Mouse (Mus musculus): ENCODE results near the gene Ubac1. TPM values are rescaled to one million over a fixed set of nuclear protein-coding genes. Genes with fewer than 3 reads are reported as not detected.

The Ubac1 gene
- polyA plus RNA-seq, 1 experiment, result 75.9 TPM

DNA sequence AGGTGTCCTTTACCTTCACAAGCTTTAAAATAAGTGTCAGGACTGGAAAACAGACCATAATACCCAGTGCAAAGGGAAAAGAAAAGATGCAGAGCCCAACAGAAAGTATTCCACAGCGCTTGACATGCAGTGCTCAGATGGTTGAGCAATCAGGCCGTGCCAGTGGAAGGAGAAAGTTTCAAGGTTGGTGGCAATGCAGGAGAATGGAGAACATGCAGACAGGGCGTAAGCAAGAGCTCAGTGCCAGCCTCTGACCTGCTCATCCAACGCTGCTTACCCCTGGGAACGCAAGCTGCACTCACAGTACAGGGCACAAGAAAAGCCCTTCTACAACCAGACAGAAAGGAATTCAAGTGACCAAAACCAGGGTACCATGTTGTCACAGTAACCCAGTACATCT, 20.4 kb downstream of the Ubac1 start:
- Histone ChIP-seq H3K4me1 (ENCODE audit: control insufficient read depth, insufficient read depth, insufficient read length, low read length) (no peaks in the 10 kb centered on the region), H3K4me3 (ENCODE audit: insufficient read depth, low read depth, low read length) (no peak overlapping the region), H3K27ac (replicated peaks; ENCODE audit: low read depth, low read length) (no peak overlapping the region)

DNA sequence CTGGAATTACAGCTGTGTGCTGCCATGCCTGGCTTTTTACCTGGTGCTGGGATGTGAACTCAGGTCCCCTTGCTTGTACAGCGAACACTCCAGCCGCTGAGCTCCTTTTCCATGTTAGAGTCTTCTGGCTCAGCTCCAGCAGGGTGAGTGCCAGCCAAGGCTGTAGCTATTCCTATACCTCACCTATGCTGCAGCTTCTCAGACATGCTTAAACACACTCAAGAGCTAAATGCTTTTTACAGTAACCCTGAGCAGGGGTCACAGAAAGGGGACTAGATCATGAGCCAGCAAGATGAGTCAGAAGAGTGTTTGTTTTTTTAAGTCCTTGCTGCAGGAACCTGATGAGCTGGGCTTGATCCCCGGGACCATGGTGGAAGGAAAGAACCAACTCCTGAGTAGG, 23.8 kb downstream of the Ubac1 start:
- Histone ChIP-seq H3K27ac (replicated peaks; ENCODE audit: low read depth, low read length) (no peak overlapping the region), H3K4me3 (ENCODE audit: insufficient read depth, low read depth, low read length) (no peak overlapping the region), H3K4me1 (ENCODE audit: control insufficient read depth, insufficient read depth, insufficient read length, low read length) (no peaks in the 10 kb centered on the region)

DNA sequence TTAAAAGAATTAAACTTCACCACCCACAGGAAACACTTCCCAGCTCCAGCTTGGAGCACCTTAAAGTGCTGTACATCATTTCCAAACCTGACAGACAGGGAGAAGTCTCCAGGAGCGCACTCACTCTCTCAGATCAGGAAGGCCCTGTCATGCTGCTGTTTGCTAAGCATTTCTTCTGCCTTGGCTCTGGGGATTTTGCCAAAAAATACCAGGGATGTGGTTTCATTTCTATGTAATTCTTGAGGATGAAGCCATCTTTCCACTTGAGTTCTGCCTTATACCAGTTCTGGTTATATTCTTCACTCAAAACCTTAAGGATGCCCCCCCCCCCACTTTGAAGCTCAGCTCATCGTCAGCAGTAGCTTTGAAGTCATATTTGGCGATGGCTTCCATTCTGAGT, 26.8 kb downstream of the Ubac1 start:
- H3K4me3 ChIP-seq (ENCODE audit: insufficient read depth, low read depth, low read length), result no peak overlapping the region
- no peaks in the 10 kb centered on the region for H3K4me1 ChIP-seq (ENCODE audit: control insufficient read depth, insufficient read depth, insufficient read length, low read length)
- H3K27ac ChIP-seq (replicated peaks; ENCODE audit: low read depth, low read length), result no peak overlapping the region

GRCm38 (mm10) chr2:25992285-25992684, 29.3 kb downstream of the Ubac1 start:
- H3K4me1 ChIP-seq (ENCODE audit: control insufficient read depth, insufficient read depth, insufficient read length, low read length), result no peaks in the 10 kb centered on the region
- H3K27ac ChIP-seq (replicated peaks; ENCODE audit: low read depth, low read length), result no peak overlapping the region
- H3K4me3 ChIP-seq (ENCODE audit: insufficient read depth, low read depth, low read length), result no peak overlapping the region

GRCm38 (mm10) chr2:25989651-25990050, 31.9 kb downstream of the Ubac1 start:
- Histone ChIP-seq H3K4me3 (ENCODE audit: insufficient read depth, low read depth, low read length) (no peak overlapping the region), H3K4me1 (ENCODE audit: control insufficient read depth, insufficient read depth, insufficient read length, low read length) (no peaks in the 10 kb centered on the region), H3K27ac (replicated peaks; ENCODE audit: low read depth, low read length) (no peak overlapping the region)

- no peak overlapping the region for H3K27ac ChIP-seq (replicated peaks; ENCODE audit: low read depth, low read length)
- H3K4me1 ChIP-seq (ENCODE audit: control insufficient read depth, insufficient read depth, insufficient read length, low read length), result no peaks in the 10 kb centered on the region
- H3K4me3 ChIP-seq (ENCODE audit: insufficient read depth, low read depth, low read length), result no peak overlapping the region
Observed at GRCm38 (mm10) chr2:25987817-25988216, 33.7 kb downstream of the Ubac1 start.

DNA sequence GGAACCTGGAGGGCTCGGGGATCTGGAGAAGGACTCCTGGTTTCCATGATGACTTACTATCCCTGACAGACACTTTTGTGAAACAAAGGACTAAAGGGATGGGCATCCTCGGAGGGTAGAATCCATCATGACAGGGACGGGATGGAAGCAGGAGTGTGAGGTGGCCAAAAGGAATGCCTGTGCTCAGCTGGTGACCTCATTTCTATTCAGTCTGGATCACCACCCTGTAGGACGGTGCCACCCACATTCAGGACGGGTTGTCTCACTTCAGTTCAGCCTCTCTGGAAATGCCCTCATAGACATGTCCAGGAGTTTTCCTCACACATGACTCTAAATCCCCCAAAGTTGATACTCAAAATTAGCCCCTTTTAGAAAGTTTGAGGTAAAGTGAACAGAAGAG, 34.9 kb downstream of the Ubac1 start:
- Histone ChIP-seq H3K4me3 (ENCODE audit: insufficient read depth, low read depth, low read length) (no peak overlapping the region), H3K4me1 (ENCODE audit: control insufficient read depth, insufficient read depth, insufficient read length, low read length) (peaks cover 5% of the 10 kb centered on the region), H3K27ac (replicated peaks; ENCODE audit: low read depth, low read length) (no peak overlapping the region)

GRCm38 (mm10) chr2:25983159-25983907, 38.2 kb downstream of the Ubac1 start, which contains the start of gene Camsap1:
Gene Camsap1 (minus strand): TSS chr2:25983282.
- peaks cover 5% of the 10 kb centered on the region for H3K4me1 ChIP-seq (ENCODE audit: control insufficient read depth, insufficient read depth, insufficient read length, low read length)
- no peak within 1 kb of the TSS for H3K27ac ChIP-seq (replicated peaks; ENCODE audit: low read depth, low read length)
- H3K4me3 ChIP-seq (ENCODE audit: insufficient read depth, low read depth, low read length), result peak within 1 kb of the TSS; percentile 73

DNA sequence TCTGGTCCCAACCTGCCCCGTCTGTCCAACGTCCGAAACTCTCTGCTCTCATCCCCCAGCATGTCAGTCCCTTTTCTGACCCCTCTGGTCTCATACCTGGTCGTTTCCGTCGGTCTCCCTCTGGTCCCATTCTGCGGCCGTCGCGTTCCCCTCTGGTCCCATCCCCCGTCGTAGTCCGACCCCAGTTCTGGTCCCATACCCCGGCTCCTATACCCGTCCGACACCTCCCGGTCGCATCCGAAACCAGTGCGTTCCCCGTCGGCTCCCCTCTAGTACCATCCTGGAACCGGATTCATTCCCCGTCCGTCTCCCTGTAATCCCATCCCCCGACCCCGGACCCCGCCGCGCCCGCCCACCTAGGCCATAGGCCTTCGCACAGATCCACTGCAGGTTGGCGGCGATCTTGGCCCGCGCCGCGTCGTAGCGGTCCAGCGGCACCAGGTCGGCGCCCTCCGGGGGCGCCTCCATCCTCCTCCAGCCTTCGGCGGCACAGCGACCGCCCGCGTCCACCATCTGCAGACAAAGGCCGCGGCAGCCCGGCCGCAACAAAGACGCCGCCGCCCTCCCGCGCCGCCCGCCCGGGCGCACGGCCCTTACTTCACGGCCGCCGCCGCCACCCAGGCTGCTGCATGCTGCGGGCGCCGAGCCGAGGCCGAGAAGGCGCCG, 39.0 kb downstream of the Ubac1 start:
- H3K4me1 ChIP-seq (ENCODE audit: control insufficient read depth, insufficient read depth, insufficient read length, low read length), result peaks cover 10% of the 10 kb centered on the region
- peak overlapping the region; percentile 73 for H3K4me3 ChIP-seq (ENCODE audit: insufficient read depth, low read depth, low read length)
- no peak overlapping the region for H3K27ac ChIP-seq (replicated peaks; ENCODE audit: low read depth, low read length)

DNA sequence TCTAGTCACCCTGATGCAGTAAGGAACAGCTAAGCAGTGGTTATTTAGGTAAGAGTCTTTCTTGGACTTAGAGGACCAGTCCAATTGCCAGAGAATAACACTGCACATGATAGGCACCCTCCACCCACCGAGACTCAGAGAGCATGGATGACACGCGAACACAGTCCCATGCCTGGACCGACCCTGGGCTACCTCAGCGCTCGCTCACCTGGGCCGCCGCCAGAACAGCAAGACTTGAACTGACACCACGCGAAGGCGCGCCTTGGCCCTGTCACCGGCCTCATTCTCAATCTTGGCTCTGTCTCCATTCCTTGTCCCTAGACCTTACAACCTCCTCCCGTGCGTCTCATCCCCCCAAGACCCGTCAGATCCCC, 39.5 kb downstream of the Ubac1 start:
- H3K4me1 ChIP-seq (ENCODE audit: control insufficient read depth, insufficient read depth, insufficient read length, low read length), result peaks cover 10% of the 10 kb centered on the region
- H3K4me3 ChIP-seq (ENCODE audit: insufficient read depth, low read depth, low read length), result peak overlapping the region; percentile 73
- no peak overlapping the region for H3K27ac ChIP-seq (replicated peaks; ENCODE audit: low read depth, low read length)

DNA sequence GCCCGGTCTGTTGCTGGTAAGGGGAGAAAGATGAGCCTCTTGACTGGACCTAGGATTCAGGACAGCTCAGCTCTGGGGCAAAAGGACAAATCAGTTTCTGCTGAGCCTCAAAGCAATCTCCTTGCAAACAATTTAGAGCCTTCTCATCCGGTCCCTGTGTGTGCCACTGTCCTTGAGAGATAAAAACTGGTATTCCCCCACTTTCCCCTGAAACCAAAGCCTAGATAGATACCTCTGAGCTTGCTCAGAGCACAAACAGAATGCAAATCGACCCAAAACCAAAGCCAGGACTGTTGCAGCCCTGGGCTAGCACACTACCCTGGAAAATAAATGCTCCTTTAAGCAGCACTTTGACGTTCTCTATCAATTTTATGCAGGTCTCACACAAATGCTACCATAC, 42.5 kb downstream of the Ubac1 start:
- H3K27ac ChIP-seq (replicated peaks; ENCODE audit: low read depth, low read length), result no peak overlapping the region
- peaks cover 10% of the 10 kb centered on the region for H3K4me1 ChIP-seq (ENCODE audit: control insufficient read depth, insufficient read depth, insufficient read length, low read length)
- no peak overlapping the region for H3K4me3 ChIP-seq (ENCODE audit: insufficient read depth, low read depth, low read length)

DNA sequence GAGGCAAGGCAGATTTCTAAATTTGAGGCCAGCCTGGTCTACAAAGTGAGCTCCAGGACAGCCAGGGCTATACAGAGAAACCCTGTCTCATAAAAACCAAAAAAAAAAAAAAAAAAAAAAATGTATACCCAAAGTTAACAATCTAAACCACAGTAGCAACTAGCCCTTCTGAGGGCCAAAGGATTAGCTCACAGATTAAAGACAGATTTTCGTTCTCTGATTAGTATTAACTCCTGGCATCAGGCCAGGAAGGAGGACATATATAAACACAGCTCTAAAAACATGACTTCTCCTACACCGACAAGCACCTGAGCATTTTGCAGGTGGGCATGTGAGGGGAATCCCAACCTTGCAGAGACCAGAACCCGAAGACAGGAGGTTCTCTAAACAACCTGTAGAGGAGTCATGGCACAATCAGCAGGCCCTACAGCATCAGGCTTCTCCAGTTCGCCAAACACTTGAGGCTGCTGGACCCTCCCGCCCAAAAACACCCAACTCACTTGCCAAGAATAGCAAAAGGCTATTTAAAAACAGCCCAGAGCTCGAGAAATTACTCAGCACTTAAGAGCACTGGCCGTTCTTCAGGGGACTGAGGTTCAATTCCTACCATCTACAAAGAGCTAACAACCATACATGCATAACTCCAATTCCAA, 43.8 kb downstream of the Ubac1 start:
- Histone ChIP-seq H3K27ac (replicated peaks; ENCODE audit: low read depth, low read length) (no peak overlapping the region), H3K4me3 (ENCODE audit: insufficient read depth, low read depth, low read length) (no peak overlapping the region), H3K4me1 (ENCODE audit: control insufficient read depth, insufficient read depth, insufficient read length, low read length) (peaks cover 10% of the 10 kb centered on the region)

DNA sequence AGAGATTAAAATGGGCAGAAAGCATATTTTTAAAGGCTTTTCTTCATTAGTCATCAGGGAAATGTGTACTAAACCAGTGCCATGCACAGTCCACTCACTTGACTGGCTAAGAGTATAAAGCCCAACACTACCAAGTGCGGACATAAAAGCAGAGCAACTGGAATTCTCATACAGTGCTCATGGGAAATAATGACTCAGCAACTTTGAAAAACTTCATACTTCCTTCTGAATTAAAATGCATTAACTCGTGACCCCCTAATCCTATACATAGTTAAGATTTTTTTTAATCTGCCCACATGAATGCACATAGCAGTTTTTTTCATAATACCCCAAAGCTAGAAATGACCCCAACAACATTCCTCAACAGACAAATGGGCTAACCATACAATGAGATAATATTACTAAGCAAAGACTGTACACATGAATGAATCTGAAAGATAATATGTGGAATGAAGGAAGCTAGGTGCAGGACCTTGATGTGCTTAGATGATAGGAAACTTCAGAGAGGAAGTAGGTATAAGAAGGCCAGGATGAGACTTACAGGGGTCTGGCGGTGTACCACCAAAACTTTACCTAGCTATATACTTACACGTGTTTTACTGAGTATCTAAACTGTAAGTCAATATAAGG, 46.3 kb downstream of the Ubac1 start:
- Histone ChIP-seq H3K4me1 (ENCODE audit: control insufficient read depth, insufficient read depth, insufficient read length, low read length) (peaks cover 10% of the 10 kb centered on the region), H3K27ac (replicated peaks; ENCODE audit: low read depth, low read length) (no peak overlapping the region), H3K4me3 (ENCODE audit: insufficient read depth, low read depth, low read length) (no peak overlapping the region)

GRCm38 (mm10) chr2:25970426-25970825, 51.1 kb downstream of the Ubac1 start:
- Histone ChIP-seq H3K4me3 (ENCODE audit: insufficient read depth, low read depth, low read length) (no peak overlapping the region), H3K27ac (replicated peaks; ENCODE audit: low read depth, low read length) (no peak overlapping the region), H3K4me1 (ENCODE audit: control insufficient read depth, insufficient read depth, insufficient read length, low read length) (peaks cover 5% of the 10 kb centered on the region)

DNA sequence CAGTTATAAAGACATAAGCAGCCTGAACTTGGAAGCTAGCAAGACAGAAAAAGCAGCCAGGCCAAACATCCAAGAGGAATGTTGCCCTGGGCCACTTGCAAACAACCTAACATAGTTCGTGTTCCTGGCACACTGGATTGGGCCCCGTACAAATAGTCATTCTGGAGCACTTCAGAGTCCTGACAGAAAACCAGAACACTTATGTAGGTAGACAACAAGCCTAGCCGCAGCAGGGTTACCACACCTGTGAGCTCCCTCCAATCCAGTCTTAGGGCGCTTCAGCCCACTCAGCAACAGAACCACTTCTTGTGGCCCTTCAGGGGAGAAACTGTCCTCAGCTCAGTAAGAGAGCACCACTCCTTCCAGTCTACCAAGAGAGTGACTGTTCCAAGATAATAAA, 52.2 kb downstream of the Ubac1 start:
- H3K4me1 ChIP-seq (ENCODE audit: control insufficient read depth, insufficient read depth, insufficient read length, low read length), result peaks cover 5% of the 10 kb centered on the region
- no peak overlapping the region for H3K27ac ChIP-seq (replicated peaks; ENCODE audit: low read depth, low read length)
- H3K4me3 ChIP-seq (ENCODE audit: insufficient read depth, low read depth, low read length), result no peak overlapping the region

Data from brown adipose tissue, adult 24 weeks (tissue).